Mouse (Mus musculus) retina, embryonic 14.5 days (tissue): ENCODE data around the gene Mon2.
"Not testable (repeated sequence)": the region's sequence is repeated elsewhere in the genome, so short reads cannot be mapped to it uniquely, and the experiment has no call there.

Experiments
- DNase-seq: peaks from one replicate; pipeline ENCODE4 v3.0.0-alpha.2; 2015; ENCODE audit warnings: low spot score

Mon2 gene

DNA sequence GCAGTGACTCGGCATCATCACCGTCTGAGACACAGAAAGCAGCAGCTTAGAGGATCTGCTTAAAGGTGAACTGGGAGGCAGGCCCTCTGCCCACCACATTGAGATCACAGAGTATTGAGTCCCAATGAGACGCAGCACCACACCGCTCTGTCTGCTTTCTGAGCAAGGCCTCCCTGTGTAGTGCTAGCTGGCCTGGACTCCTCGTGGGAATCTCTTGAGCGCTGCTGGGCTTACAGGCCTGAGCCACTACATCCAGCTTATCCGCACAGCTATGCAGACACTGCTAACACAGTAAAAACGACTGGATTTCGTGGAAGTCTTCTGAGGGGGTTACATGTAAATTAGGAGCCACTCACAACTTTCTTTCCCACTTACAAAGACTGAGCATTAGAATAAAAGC is 84.7 kb downstream of the Mon2 start:
- no peak for DNase-seq

GRCm38 (mm10) chr10:122991053-122991452 is 85.3 kb downstream of the Mon2 start:
- no peak for DNase-seq

- no peak for DNase-seq
These were observed 85.7 kb downstream of the Mon2 start for GRCm38 (mm10) chr10:122990606-122991005.

GRCm38 (mm10) chr10:122989916-122990315 is 86.4 kb downstream of the Mon2 start:
- DNase-seq, result no peak

GRCm38 (mm10) chr10:122988372-122988771 is 87.9 kb downstream of the Mon2 start:
- DNase-seq, result no peak

DNA sequence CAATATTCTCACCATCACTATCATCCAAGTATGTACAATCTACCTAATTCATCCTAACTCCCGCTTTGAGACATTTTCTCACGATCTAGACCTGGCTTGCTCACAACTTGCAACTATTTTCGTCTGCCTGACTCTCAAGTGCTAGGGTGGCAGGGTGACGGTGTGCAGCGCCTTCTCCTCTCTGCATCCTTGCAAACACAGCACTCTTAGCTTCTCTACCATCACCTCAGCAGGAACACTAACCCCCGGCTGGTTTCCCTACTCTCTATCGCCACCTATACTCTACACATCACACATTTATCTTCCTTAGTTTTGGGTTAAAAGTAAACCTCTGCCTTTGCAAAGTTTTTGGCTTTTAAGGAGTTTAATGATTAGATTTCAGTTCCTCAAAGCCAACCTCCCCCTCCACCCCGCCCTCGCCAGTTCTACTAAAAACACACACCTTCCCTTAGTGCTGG is 88.6 kb downstream of the Mon2 start:
- DNase-seq, result peak; percentile 76

- peak; percentile 77 for DNase-seq
These were observed 89.7 kb downstream of the Mon2 start for GRCm38 (mm10) chr10:122986320-122987225.

DNA sequence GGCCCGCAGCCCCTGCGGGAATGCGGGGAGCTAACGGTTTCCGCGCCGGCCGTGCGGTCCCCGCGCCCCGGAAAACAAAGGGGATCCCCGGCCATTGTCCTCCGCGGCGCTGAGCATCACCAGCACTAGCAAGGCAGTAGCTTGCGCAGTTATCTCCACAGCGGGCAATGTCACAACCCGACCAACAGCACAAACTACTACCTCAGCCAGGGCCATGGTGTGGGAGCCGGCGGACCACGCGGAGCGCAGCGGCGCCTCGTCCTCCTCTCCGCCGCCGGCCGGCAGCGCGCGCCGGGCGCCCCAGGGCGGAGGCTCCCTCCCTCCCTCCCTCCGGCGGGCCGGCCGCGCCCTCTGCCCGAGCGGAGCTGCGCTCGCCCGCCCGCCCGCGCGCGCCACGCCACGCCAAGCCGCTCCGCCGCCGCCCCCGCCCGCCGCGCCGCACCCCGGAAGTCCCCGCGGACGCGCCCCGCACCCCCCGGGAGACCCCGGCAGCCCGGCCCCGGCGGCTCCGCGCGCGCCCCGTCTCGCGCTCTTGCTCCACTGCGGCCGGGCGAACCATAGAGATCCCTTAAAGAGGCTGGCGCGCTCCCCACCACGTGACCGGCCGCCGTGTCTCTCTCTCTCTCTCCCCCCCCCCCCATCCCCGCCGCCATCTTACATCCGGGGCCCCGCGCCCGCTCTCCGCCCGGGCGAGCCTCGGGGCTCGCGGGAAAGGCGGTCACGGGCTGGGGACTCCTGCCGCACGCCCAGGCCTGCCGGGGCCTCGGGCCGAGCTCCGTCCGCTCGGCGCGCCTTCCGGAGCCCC is 90.6 kb downstream of the Mon2 start:
- DNase-seq, result peak; percentile 83

- peak; percentile 62 for DNase-seq
These were observed 91.1 kb downstream of the Mon2 start for GRCm38 (mm10) chr10:122985252-122985514.

DNA sequence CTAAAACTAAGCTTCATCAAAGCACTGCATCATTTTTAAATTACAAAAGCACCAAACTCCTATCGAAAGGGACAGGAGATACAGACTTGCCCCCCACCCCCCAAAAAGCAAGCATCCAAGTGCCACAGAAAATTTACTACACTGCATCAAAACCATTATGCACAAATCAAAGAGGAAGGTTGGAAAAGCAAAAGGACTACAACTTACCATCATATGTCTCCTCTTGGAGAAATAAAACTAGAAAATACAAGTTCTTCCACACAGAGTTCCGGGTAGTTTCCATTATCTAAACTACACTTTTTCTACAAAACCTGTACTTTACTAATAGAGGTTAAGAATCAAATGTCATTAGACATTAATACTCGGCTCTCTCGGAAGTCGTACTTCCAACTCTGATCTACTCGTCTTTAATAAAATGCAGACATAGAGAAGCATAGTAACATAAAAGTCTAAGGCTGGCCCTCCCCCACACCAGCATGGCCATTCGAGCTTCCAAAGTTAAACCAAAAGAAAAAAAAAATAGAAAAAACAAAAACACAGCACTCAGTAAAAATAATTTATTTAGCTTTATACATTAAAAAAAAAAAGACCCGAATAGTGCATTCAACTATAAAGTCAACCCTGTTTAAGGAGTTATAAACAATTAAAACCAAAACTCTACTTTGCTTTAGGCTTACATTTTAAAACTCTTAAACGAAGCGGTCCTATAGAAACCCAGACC is 91.6 kb downstream of the Mon2 start:
- peak; percentile 31 for DNase-seq

GRCm38 (mm10) chr10:122983579-122984530 is 92.5 kb downstream of the Mon2 start:
- DNase-seq, result peak; percentile 37

DNA sequence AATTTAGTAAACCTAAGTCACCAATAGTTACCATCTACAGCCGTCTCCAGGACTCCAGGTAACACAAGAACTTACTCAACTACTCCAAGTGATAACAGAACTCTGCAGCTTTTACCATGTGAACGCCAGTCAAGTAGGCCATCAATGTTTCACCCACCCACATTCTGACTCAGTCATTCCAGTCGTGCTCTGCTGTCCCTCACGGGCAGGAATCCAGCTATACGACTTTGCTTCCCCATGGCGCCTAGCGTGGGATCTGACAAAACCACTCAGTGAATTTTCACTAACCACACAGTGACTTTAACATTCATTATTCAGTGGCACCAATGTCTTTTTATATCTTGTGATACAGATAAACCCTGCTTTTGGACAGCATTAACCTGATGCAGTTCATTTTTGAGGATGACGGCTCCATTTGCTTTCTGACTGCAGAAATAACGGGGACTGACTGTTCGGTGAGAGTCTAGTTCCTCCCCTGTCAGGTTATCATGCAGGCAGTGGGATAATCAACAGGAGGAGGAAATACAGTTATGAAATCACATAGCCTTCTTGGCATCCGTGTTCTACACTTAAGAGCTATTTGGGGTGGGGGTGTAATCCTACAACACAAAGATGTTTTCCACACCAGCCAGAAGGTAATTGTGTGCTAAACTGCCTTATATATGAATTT is 93.3 kb downstream of the Mon2 start:
- peak; percentile 27 for DNase-seq

- no peak for DNase-seq
These were observed 96.2 kb downstream of the Mon2 start for GRCm38 (mm10) chr10:122980123-122980522.

DNA sequence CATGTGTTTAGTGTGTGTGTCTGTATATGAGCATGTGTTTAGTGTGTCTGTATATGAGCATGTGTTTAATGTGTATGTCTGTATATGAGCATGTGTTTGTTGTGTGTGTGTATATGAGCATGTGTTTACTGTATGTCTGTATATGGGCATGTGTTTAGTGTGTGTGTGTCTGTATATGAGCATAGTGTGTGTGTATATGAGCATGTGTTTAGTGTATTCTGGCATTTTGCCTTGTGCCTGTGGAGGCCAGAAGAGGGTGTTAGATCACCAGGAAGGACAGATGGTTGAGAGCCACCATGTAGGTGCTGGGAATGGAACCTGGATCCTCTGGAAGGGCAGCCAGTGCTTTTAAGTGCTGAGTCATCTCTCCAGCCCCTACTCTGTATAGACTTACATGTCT is 96.9 kb downstream of the Mon2 start:
- no peak for DNase-seq

DNA sequence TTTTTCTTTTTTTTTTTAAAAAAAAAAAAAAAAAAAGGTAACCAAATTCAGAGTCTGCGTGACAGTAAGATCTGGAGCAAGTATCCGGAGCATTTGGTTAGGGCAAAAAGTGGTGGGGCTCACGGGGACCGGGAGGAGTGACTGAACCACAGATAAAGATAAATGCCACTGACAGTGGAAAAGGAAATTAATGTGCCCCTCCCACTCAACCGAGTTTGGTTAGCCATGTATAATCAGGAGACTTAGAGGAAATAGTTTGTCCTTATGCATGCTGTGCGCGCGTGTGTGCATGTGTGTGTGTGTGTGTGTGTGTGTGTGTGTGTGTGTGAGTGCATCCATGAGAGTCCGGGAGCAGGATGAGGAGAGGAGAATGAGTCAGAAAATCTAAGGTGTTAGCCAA is 100.3 kb downstream of the Mon2 start:
- DNase-seq, result no peak

DNA sequence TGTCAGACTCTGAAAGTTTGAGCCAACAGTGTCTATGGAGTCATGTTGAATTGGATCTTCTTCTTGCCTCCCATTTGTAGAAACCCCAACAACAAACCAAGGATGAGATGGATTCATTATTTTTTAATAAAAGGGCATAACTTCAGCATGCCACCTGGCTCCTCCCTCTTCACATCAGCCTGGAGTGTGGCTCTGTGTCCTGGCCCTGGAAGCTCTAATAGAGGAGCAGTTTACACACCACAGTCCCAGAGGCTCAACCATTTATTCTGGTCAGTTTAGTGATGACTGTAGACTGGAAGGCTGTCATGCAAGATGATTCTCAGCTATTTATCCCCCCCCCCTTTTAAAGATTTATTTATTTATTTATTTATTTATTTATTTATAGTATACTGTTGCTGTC is 103.1 kb downstream of the Mon2 start:
- DNase-seq, result no peak

- DNase-seq, result no peak
These were observed 106.1 kb downstream of the Mon2 start for GRCm38 (mm10) chr10:122970188-122970587.

GRCm38 (mm10) chr10:122966421-122966820 is 109.9 kb downstream of the Mon2 start:
- no peak for DNase-seq

DNA sequence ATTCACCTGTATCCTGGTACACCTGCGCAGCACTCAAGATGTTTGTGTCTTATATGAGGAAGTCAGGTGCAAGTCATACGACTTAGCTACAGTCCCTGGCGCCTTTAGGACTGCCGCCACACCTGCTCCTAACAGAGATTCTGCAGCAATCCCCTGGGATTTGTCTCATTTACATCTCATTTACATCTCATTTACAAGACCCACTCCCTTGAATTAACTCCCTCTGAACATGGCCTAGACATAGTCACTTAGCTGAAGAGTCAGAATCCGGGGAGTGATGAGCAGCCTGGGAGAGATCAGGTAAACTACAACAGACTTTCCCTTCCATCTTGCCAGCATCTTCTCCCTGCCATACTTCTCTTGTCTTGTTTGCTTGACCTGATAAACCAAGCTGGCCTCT is 110.7 kb downstream of the Mon2 start:
- not testable (repeated sequence) for DNase-seq

- no peak for DNase-seq
These were observed 112.1 kb downstream of the Mon2 start for GRCm38 (mm10) chr10:122964241-122964636.
